Mouse (Mus musculus): ENCODE data around the gene Slc35e3. TPM values are rescaled to one million over a fixed set of nuclear protein-coding genes. Genes with fewer than 3 reads are reported as not detected.
"Not testable (repeated sequence)": the region's sequence is repeated elsewhere in the genome, so short reads cannot be mapped to it uniquely, and the experiment has no call there.

Gene Slc35e3
- total and polyA plus RNA-seq, 2 experiments from 2014 or later = 23.9 to 24.9 TPM

- H3K4me3 ChIP-seq (ENCODE audit: low read length) = no peak overlapping the region
- H3K36me3 ChIP-seq (ENCODE audit: insufficient read depth, low read length) = peaks cover 33% of the 10 kb centered on the region
- ATAC-seq (no peak), DNase-seq (ENCODE audit: low spot score) (no peak)
- H3K4me1 ChIP-seq (ENCODE audit: insufficient read depth, low read length) = no peaks in the 10 kb centered on the region
- H3K9me3 ChIP-seq (ENCODE audit: low read length) = no peaks in the 10 kb centered on the region
- WGBS = 84% methylated on average over 13 of the region's 13 CpGs
- H3K27ac ChIP-seq = no peak overlapping the region
- no peaks in the 10 kb centered on the region for H3K27me3 ChIP-seq (ENCODE audit: insufficient read depth, low read length)
- no peak for TF ChIP-seq CTCF (IDR thresholded peaks at IDR 0.05; ENCODE audit: low read depth)
- H3K4me2 ChIP-seq (ENCODE audit: low read depth, low read length) = no peak overlapping the region
- no peak overlapping the region for H3K9ac ChIP-seq (replicated peaks; ENCODE audit: low read length)
Measured at GRCm38 (mm10) chr10:117738140-117738921, 7.8 kb downstream of the Slc35e3 start.

GRCm38 (mm10) chr10:117737498-117737897, 8.7 kb downstream of the Slc35e3 start:
- H3K4me1 ChIP-seq (ENCODE audit: insufficient read depth, low read length); ATAC-seq; H3K4me2 ChIP-seq (ENCODE audit: low read depth, low read length); DNase-seq (ENCODE audit: low spot score); H3K27me3 ChIP-seq (ENCODE audit: insufficient read depth, low read length); H3K4me3 ChIP-seq (ENCODE audit: low read length); H3K27ac ChIP-seq; H3K9ac ChIP-seq (replicated peaks; ENCODE audit: low read length); H3K9me3 ChIP-seq (ENCODE audit: low read length): not testable (repeated sequence)
- WGBS = 97% methylated on average over 8 of the region's 8 CpGs
- H3K36me3 ChIP-seq (ENCODE audit: insufficient read depth, low read length) = peaks cover 33% of the 10 kb centered on the region

- no peak for TF ChIP-seq CTCF (IDR thresholded peaks at IDR 0.05; ENCODE audit: low read depth)
- H3K9me3 ChIP-seq (ENCODE audit: low read length) = no peaks in the 10 kb centered on the region
- 77% methylated on average over 4 of the region's 4 CpGs for WGBS
- no peak for ATAC-seq
- H3K27me3 ChIP-seq (ENCODE audit: insufficient read depth, low read length) = no peaks in the 10 kb centered on the region
- peaks cover 33% of the 10 kb centered on the region for H3K36me3 ChIP-seq (ENCODE audit: insufficient read depth, low read length)
- no peak overlapping the region for H3K9ac ChIP-seq (replicated peaks; ENCODE audit: low read length)
- H3K27ac ChIP-seq = no peak overlapping the region
- H3K4me2 ChIP-seq (ENCODE audit: low read depth, low read length) = no peak overlapping the region
- no peak for DNase-seq (ENCODE audit: low spot score)
- no peak overlapping the region for H3K4me3 ChIP-seq (ENCODE audit: low read length)
- H3K4me1 ChIP-seq (ENCODE audit: insufficient read depth, low read length) = no peaks in the 10 kb centered on the region
Measured at GRCm38 (mm10) chr10:117737075-117737474, 9.1 kb downstream of the Slc35e3 start.

GRCm38 (mm10) chr10:117736573-117736972, 9.6 kb downstream of the Slc35e3 start:
- TF ChIP-seq CTCF (IDR thresholded peaks at IDR 0.05; ENCODE audit: low read depth) = no peak
- Histone ChIP-seq H3K4me2 (ENCODE audit: low read depth, low read length) (no peak overlapping the region), H3K9me3 (ENCODE audit: low read length) (no peaks in the 10 kb centered on the region), H3K27ac (no peak overlapping the region), H3K4me1 (ENCODE audit: insufficient read depth, low read length) (no peaks in the 10 kb centered on the region), H3K9ac (replicated peaks; ENCODE audit: low read length) (no peak overlapping the region), H3K36me3 (ENCODE audit: insufficient read depth, low read length) (peaks cover 33% of the 10 kb centered on the region), H3K27me3 (ENCODE audit: insufficient read depth, low read length) (no peaks in the 10 kb centered on the region), H3K4me3 (ENCODE audit: low read length) (no peak overlapping the region)
- ATAC-seq = no peak
- no peak for DNase-seq (ENCODE audit: low spot score)
- WGBS = 91% methylated on average over 5 of the region's 5 CpGs

GRCm38 (mm10) chr10:117735396-117735795, 10.8 kb downstream of the Slc35e3 start:
- not testable (repeated sequence) for DNase-seq (ENCODE audit: low spot score); H3K27me3 ChIP-seq (ENCODE audit: insufficient read depth, low read length); H3K27ac ChIP-seq; H3K4me2 ChIP-seq (ENCODE audit: low read depth, low read length); H3K9me3 ChIP-seq (ENCODE audit: low read length); H3K4me1 ChIP-seq (ENCODE audit: insufficient read depth, low read length); ATAC-seq; H3K4me3 ChIP-seq (ENCODE audit: low read length); H3K9ac ChIP-seq (replicated peaks; ENCODE audit: low read length)
- WGBS = 93% methylated on average over 11 of the region's 12 CpGs
- H3K36me3 ChIP-seq (ENCODE audit: insufficient read depth, low read length) = peaks cover 32% of the 10 kb centered on the region

GRCm38 (mm10) chr10:117734104-117734852, 11.9 kb downstream of the Slc35e3 start:
- H3K4me1 ChIP-seq (ENCODE audit: insufficient read depth, low read length); H3K27ac ChIP-seq; DNase-seq (ENCODE audit: low spot score); ATAC-seq; H3K9me3 ChIP-seq (ENCODE audit: low read length); H3K4me2 ChIP-seq (ENCODE audit: low read depth, low read length); H3K4me3 ChIP-seq (ENCODE audit: low read length); H3K27me3 ChIP-seq (ENCODE audit: insufficient read depth, low read length); H3K9ac ChIP-seq (replicated peaks; ENCODE audit: low read length): not testable (repeated sequence)
- H3K36me3 ChIP-seq (ENCODE audit: insufficient read depth, low read length) = peaks cover 25% of the 10 kb centered on the region
- 84% methylated on average over 9 of the region's 10 CpGs for WGBS

- H3K4me1 ChIP-seq (ENCODE audit: insufficient read depth, low read length) = not testable (repeated sequence)
Measured at GRCm38 (mm10) chr10:117733626-117734025, 12.5 kb downstream of the Slc35e3 start.

More at GRCm38 (mm10) chr10:117733626-117734025, 12.5 kb downstream of the Slc35e3 start:
- not testable (repeated sequence) for H3K9ac ChIP-seq (replicated peaks; ENCODE audit: low read length); H3K27me3 ChIP-seq (ENCODE audit: insufficient read depth, low read length); H3K4me2 ChIP-seq (ENCODE audit: low read depth, low read length); H3K4me3 ChIP-seq (ENCODE audit: low read length); DNase-seq (ENCODE audit: low spot score); H3K9me3 ChIP-seq (ENCODE audit: low read length); H3K27ac ChIP-seq; ATAC-seq
- peaks cover 18% of the 10 kb centered on the region for H3K36me3 ChIP-seq (ENCODE audit: insufficient read depth, low read length)
- WGBS = 91% methylated on average over 7 of the region's 8 CpGs

Measured in hindbrain, postnatal 0 days (tissue).